ENCODE assay signal across 21 mouse cellular contexts in genomic region chr5:104224299-104224698, GRCm38 (mm10). TPM values are rescaled to one million over a fixed set of nuclear protein-coding genes. Genes with fewer than 3 reads are reported as not detected.
DNase-seq lines count a peak whose midpoint lies in the region; ATAC-seq and TF ChIP-seq lines count a peak whose summit lies in the region.
"Had no signal": no experiment of that assay in that cellular context is flagged by ENCODE, and none has a peak within 500 bp of the region (broad histone marks: within the 10 kb centered on the region; RNA-seq: fewer than 3 reads in every experiment).

No protein-coding gene starts in this region.

- H3K27ac ChIP-seq in intestine, embryonic 15.5 days: no peak overlapping the region
- no peak overlapping the region for H3K27ac ChIP-seq in intestine, postnatal 0 days (ENCODE audit: low read depth, low read length)
- no peak overlapping the region for H3K27ac ChIP-seq in intestine, embryonic 16.5 days (ENCODE audit: low read length)
- no peak overlapping the region for H3K27ac ChIP-seq in midbrain, embryonic 10.5 days (replicated peaks)

- H3K9ac ChIP-seq in intestine, embryonic 15.5 days: no peak overlapping the region
- H3K9ac ChIP-seq in intestine, postnatal 0 days (ENCODE audit: low read depth, low read length): no peak overlapping the region
- H3K9ac ChIP-seq in intestine, embryonic 16.5 days (ENCODE audit: low read depth, low read length): no peak overlapping the region

- H3K4me1 ChIP-seq in intestine, embryonic 15.5 days (replicated peaks): peaks cover 5% of the 10 kb centered on the region; the same call in 1 of the 2 replicates
- 0 out of 2 replicates have a peak, but pooled peaks cover 4% of the 10 kb centered on the region for H3K4me1 ChIP-seq in intestine, postnatal 0 days (replicated peaks; ENCODE audit: control insufficient read depth, insufficient read depth, low read length)
- peaks cover 7% of the 10 kb centered on the region; the same call in 1 of the 2 replicates for H3K4me1 ChIP-seq in intestine, embryonic 16.5 days (ENCODE audit: control insufficient read depth, insufficient read depth, low read length)
- no peaks in the 10 kb centered on the region for H3K4me1 ChIP-seq in midbrain, embryonic 10.5 days

- no peak overlapping the region for H3K4me3 ChIP-seq in intestine, embryonic 15.5 days (replicated peaks)
- H3K4me3 ChIP-seq in intestine, postnatal 0 days (ENCODE audit: low read depth, low read length): no peak overlapping the region
- H3K4me3 ChIP-seq in intestine, embryonic 16.5 days (ENCODE audit: low read length): no peak overlapping the region
- no peak overlapping the region for H3K4me3 ChIP-seq in midbrain, embryonic 10.5 days

- no peak for TF ChIP-seq CTCF in intestine, postnatal 0 days (IDR thresholded peaks at IDR 0.05; ENCODE audit: low read depth)

- 41% methylated on average over 3 of the region's 3 CpGs for WGBS in intestine, embryonic 15.5 days
- 30% methylated on average over 3 of the region's 3 CpGs for WGBS in intestine, postnatal 0 days
- WGBS in intestine, embryonic 16.5 days: 55% methylated on average over 3 of the region's 3 CpGs
- 87% methylated on average over 3 of the region's 3 CpGs for WGBS in midbrain, embryonic 10.5 days

- H3K27me3 ChIP-seq in intestine, embryonic 15.5 days (replicated peaks): no peaks in the 10 kb centered on the region
- peaks cover 11% of the 10 kb centered on the region for H3K27me3 ChIP-seq in intestine, postnatal 0 days (replicated peaks; ENCODE audit: control insufficient read depth, insufficient read depth, low read length)
- H3K27me3 ChIP-seq in intestine, embryonic 16.5 days (replicated peaks; ENCODE audit: control insufficient read depth, insufficient read depth, low read length): no peaks in the 10 kb centered on the region
- H3K27me3 ChIP-seq in midbrain, embryonic 10.5 days (ENCODE audit: low read depth, poor library complexity, severe bottlenecking): no peaks in the 10 kb centered on the region
- H3K27me3 ChIP-seq: CH12.LX had no signal

- ATAC-seq in intestine, embryonic 15.5 days: peak; percentile 83
- no peak for ATAC-seq in intestine, postnatal 0 days
- ATAC-seq in intestine, embryonic 16.5 days: peak; percentile 86
- ATAC-seq: activated CD4-positive, CD25-positive, alpha-beta regulatory T cell, adult 4 months; CD4-positive, CD25-positive, alpha-beta regulatory T cell, adult 4 months; Patski had no signal

- H3K9me3 ChIP-seq in intestine, embryonic 15.5 days: no peaks in the 10 kb centered on the region
- no peaks in the 10 kb centered on the region for H3K9me3 ChIP-seq in intestine, postnatal 0 days (ENCODE audit: control insufficient read depth)
- H3K9me3 ChIP-seq in intestine, embryonic 16.5 days (ENCODE audit: control insufficient read depth, low read length): no peaks in the 10 kb centered on the region
- no peaks in the 10 kb centered on the region for H3K9me3 ChIP-seq in midbrain, embryonic 10.5 days (replicated peaks)

- H3K36me3 ChIP-seq in intestine, embryonic 15.5 days: no peaks in the 10 kb centered on the region
- no peaks in the 10 kb centered on the region for H3K36me3 ChIP-seq in intestine, postnatal 0 days (ENCODE audit: control insufficient read depth, insufficient read depth)
- H3K36me3 ChIP-seq in intestine, embryonic 16.5 days (ENCODE audit: control insufficient read depth, insufficient read depth, low read length): no peaks in the 10 kb centered on the region
- H3K36me3 ChIP-seq in midbrain, embryonic 10.5 days: no peaks in the 10 kb centered on the region
- H3K36me3 ChIP-seq: G1E had no signal

- DNase-seq in midbrain, embryonic 10.5 days (ENCODE audit: low spot score): no peak
- DNase-seq: adrenal gland, adult 2 months; adrenal gland, adult 8-10 months; adrenal gland, postnatal 10 days; adrenal gland, postnatal 14 days; adrenal gland, postnatal 25 days; adrenal gland, postnatal 36 days; B cell, adult 2 months; cerebellum, adult 11 months; cerebellum, adult 11-12 months; cerebellum, adult 18-20 months had no signal

- no peak overlapping the region for H3K4me2 ChIP-seq in intestine, embryonic 15.5 days (replicated peaks)
- no peak overlapping the region for H3K4me2 ChIP-seq in intestine, postnatal 0 days (replicated peaks; ENCODE audit: low read depth)
- H3K4me2 ChIP-seq in intestine, embryonic 16.5 days (ENCODE audit: low read depth, low read length): no peak overlapping the region

RNA-seq across cellular contexts. Expression of gene Dmp1, which starts 21.9 kb away (rescaled TPM):
- 0.61 and 0.72 TPM in 2 replicates for polyA plus RNA-seq in intestine, embryonic 15.5 days (2015; fragmentation: Nextera tagmentation; extraction: Ambion mirVana)
- polyA plus RNA-seq in intestine, postnatal 0 days (2015; fragmentation: Nextera tagmentation; extraction: Ambion mirVana): 0.30 and 0.34 TPM in 2 replicates
- 0.66 and 0.77 TPM in 2 replicates for polyA plus RNA-seq in intestine, embryonic 16.5 days (2015; fragmentation: Nextera tagmentation; extraction: Ambion mirVana)
- polyA plus RNA-seq in midbrain, embryonic 10.5 days (2016; fragmentation: Nextera tagmentation; extraction: Ambion mirVana): 0.63 and 1.7 TPM in 2 replicates
- polyA plus RNA-seq: activated CD4-positive, CD25-positive, alpha-beta regulatory T cell, adult 4 months; adrenal gland, adult 2 months; CD4-positive, CD25-positive, alpha-beta regulatory T cell, adult 4 months; G1E; Patski had no signal

RNA-seq across cellular contexts. Expression of gene Dspp, which starts 53.8 kb away (rescaled TPM):
- not detected in 2 replicates for polyA plus RNA-seq in intestine, embryonic 15.5 days (2015; fragmentation: Nextera tagmentation; extraction: Ambion mirVana)
- not detected in 2 replicates for polyA plus RNA-seq in intestine, postnatal 0 days (2015; fragmentation: Nextera tagmentation; extraction: Ambion mirVana)
- polyA plus RNA-seq in intestine, embryonic 16.5 days (2015; fragmentation: Nextera tagmentation; extraction: Ambion mirVana): not detected in 2 replicates
- not detected in 2 replicates for polyA plus RNA-seq in midbrain, embryonic 10.5 days (2016; fragmentation: Nextera tagmentation; extraction: Ambion mirVana)
- polyA plus RNA-seq: activated CD4-positive, CD25-positive, alpha-beta regulatory T cell, adult 4 months; adrenal gland, adult 2 months; brain, embryonic 14.5 days; C2C12; CD4-positive, CD25-positive, alpha-beta regulatory T cell, adult 4 months; G1E; Patski had no signal
